Mouse (Mus musculus) midbrain, postnatal 0 days (tissue): ENCODE data around the gene Try4. TPM values are rescaled to one million over a fixed set of nuclear protein-coding genes. Genes with fewer than 3 reads are reported as not detected.
"Not testable (repeated sequence)": the region's sequence is repeated elsewhere in the genome, so short reads cannot be mapped to it uniquely, and the experiment has no call there.

ENCODE experiments used
- ATAC-seq: fragments of 200-750 bp; cut with Nextera tagmentation; 2 replicates; pipeline ENCODE4 v1.8.0; 2017; ENCODE audit warnings: moderate number of reproducible peaks, mild to moderate bottlenecking, moderate TSS enrichment, moderate library complexity; ENCODE audit not compliant: low FRiP score
- DNase-seq: peaks from one replicate; pipeline ENCODE4 v3.0.0-alpha.2; 2015; ENCODE audit warnings: low spot score
- H3K27ac ChIP-seq: fragments of 300-500 bp; sonication (generic); 2 replicates; pipeline ENCODE4 v1.5.1; 2014; ENCODE audit warnings: low read depth, mild to moderate bottlenecking, low read length, mixed read lengths
- H3K27me3 ChIP-seq: fragments of 300-500 bp; sonication (generic); 2 replicates; pipeline ENCODE4 v1.6.1; 2014; ENCODE audit warnings: low read length, control low read depth, mixed read lengths; ENCODE audit not compliant: insufficient read depth
- H3K36me3 ChIP-seq: fragments of 300-500 bp; sonication (generic); 2 replicates; pipeline ENCODE4 v1.6.1; 2014; ENCODE audit warnings: low read length, control low read depth, mixed read lengths; ENCODE audit not compliant: insufficient read depth
- H3K4me1 ChIP-seq: fragments of 300-500 bp; sonication (generic); 2 replicates; pipeline ENCODE4 v1.6.1; 2014; ENCODE audit warnings: mild to moderate bottlenecking, control low read depth, antibody characterized with exemption, low read length, mixed read lengths; ENCODE audit not compliant: insufficient read depth
- H3K4me2 ChIP-seq: fragments of 300-500 bp; sonication (generic); 2 replicates; pipeline ENCODE4 v1.6.1; 2014; ENCODE audit warnings: low read depth, mild to moderate bottlenecking, low read length, mixed read lengths; ENCODE audit not compliant: poor library complexity, severe bottlenecking
- H3K4me3 ChIP-seq: fragments of 300-500 bp; sonication (generic); 2 replicates; pipeline ENCODE4 v1.5.1; 2014; ENCODE audit warnings: low read depth, mild to moderate bottlenecking, low read length, moderate library complexity
- H3K9ac ChIP-seq: fragments of 300-500 bp; sonication (generic); replicated peaks from 2 replicates; pipeline ENCODE4 v1.6.1; 2014; ENCODE audit warnings: mild to moderate bottlenecking, low read length, moderate library complexity, mixed read lengths; ENCODE audit not compliant: poor library complexity, severe bottlenecking
- H3K9me3 ChIP-seq: fragments of 300-500 bp; sonication (generic); 2 replicates; pipeline ENCODE4 v1.6.1; 2016; ENCODE audit warnings: low read length, control low read depth
- CTCF ChIP-seq: IDR thresholded peaks from 2 replicates; pipeline ENCODE4 v1.5.1; 2016; ENCODE audit warnings: antibody characterized with exemption, mild to moderate bottlenecking
- WGBS: fragments of 180-500 bp; shearing (Covaris S2); extraction: QIAGEN DNeasy Blood & Tissue Kit; methylation state at CpG from one replicate; pipeline ENCODE4 v1.1.7; 2014; 5-methylcytosine and 5-hydroxymethylcytosine counted together
- polyA plus RNA-seq: library from polyadenylated mRNA; unstranded; fragments of >200 nt; fragmentation: Nextera tagmentation; extraction: Ambion mirVana; gene quantifications from 2 replicates; pipeline ENCODE4 v1.2.1, GENCODE M21; 2015
- total RNA-seq: library from RNA; depleted of rRNA; stranded (reverse); fragments of >200 nt; gene quantifications from 2 replicates; pipeline ENCODE4 v1.2.3, GENCODE M21; 2014; rRNA removed

Try4 gene
- total and polyA plus RNA-seq, 2 experiments from 2014 or later: not detected

DNA sequence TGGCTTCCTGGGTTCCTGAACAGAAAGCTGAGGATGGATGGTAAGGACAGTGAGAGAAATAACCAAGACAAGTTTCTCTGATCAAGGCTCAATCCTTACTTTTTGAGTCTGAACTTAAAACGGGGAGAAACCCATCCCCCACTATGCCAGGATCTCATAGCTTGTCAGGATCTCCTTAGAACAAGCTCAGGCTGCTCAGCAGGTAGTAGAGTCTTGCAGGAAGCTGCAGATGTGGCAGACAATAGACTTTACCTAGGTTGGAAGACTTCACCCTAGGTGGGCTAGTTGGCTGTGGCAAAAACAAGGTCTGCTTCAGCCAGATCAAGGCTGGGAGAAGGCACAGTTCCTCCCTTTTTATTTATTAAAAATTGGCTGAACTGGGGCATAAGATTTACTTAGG, 3.8 kb upstream of the Try4 start:
- H3K27me3 ChIP-seq: no peaks in the 10 kb centered on the region
- H3K27ac ChIP-seq: no peak overlapping the region
- no peaks in the 10 kb centered on the region for H3K9me3 ChIP-seq
- ATAC-seq (no peak), DNase-seq (no peak)
- H3K4me2 ChIP-seq: no peak overlapping the region
- H3K4me1 ChIP-seq: no peaks in the 10 kb centered on the region
- H3K4me3 ChIP-seq: no peak overlapping the region
- TF ChIP-seq CTCF: no peak
- no peaks in the 10 kb centered on the region for H3K36me3 ChIP-seq
- no peak overlapping the region for H3K9ac ChIP-seq
- WGBS: 12% methylated on average over 1 of the region's 1 CpGs

DNA sequence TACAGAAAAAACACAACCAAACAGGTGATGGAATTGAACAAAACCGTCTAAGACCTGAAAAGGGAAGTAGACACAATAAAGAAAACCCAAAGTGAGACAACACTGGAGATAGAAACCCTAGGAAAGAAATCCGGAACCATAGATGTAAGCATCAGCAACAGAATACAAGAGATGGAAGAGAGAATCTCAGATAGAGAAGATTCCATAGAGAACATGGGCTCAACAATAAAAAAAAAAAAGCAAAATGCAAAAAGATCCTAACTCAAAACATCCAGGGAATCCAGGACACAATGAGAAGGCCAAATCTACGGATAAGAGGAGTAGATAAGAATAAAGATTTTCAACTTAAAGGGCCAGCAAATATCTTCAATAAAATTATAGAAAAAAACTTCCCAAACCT, 14.7 kb downstream of the Try4 start, which contains the start of gene Try5:
Gene Try5 (minus strand): TSS at position 101 of the 400 bp plus-strand sequence.
- not testable (repeated sequence) for H3K9me3 ChIP-seq, H3K4me1 ChIP-seq, H3K4me3 ChIP-seq, H3K9ac ChIP-seq, DNase-seq, H3K36me3 ChIP-seq, H3K4me2 ChIP-seq, H3K27ac ChIP-seq, ATAC-seq, H3K27me3 ChIP-seq
- WGBS: 78% methylated on average over 3 of the region's 3 CpGs

GRCm38 (mm10) chr6:41353932-41354331, 51.9 kb downstream of the Try4 start, which contains the start of gene Try10:
Gene Try10, plus strand, starts transcription at chr6:41354105.
- Histone ChIP-seq H3K36me3 (no peaks in the 10 kb centered on the region), H3K27me3 (no peaks in the 10 kb centered on the region), H3K9me3 (no peaks in the 10 kb centered on the region), H3K4me1 (no peaks in the 10 kb centered on the region), H3K4me3 (no peak within 1 kb of the TSS), H3K27ac (no peak within 1 kb of the TSS), H3K4me2 (no peak within 1 kb of the TSS), H3K9ac (no peak within 1 kb of the TSS)
- WGBS: 79% methylated on average over 2 of the region's 2 CpGs
- ATAC-seq (no peak), DNase-seq (no peak)
- no peak for TF ChIP-seq CTCF

Other genes starting within 250 kb of the Try4 start
- gene Try5, start 14.6 kb downstream of the Try4 start, total RNA-seq: 0.49 TPM in 1 of 2 replicates, not detected in the other
- 0.22 and 0.26 TPM in 2 replicates for gene Try5, start 14.6 kb downstream of the Try4 start, polyA plus RNA-seq
- not detected in 2 replicates for gene Try10, start 51.8 kb downstream of the Try4 start, total RNA-seq
- gene Try10, start 51.8 kb downstream of the Try4 start, polyA plus RNA-seq: not detected in 2 replicates
- gene Prss3, start 75.4 kb downstream of the Try4 start, total RNA-seq: not detected in 2 replicates
- not detected in 2 replicates for gene Prss3, start 75.4 kb downstream of the Try4 start, polyA plus RNA-seq
- not detected in 2 replicates for gene Gm5771, start 90.1 kb downstream of the Try4 start, total RNA-seq
- gene Gm5771, start 90.1 kb downstream of the Try4 start, polyA plus RNA-seq: not detected in 2 replicates
- 0.52 TPM in 1 of 2 replicates, not detected in the other for gene Gm10334, start 143.9 kb downstream of the Try4 start, total RNA-seq
- gene Gm10334, start 143.9 kb downstream of the Try4 start, polyA plus RNA-seq: not detected in 2 replicates
- gene Prss1, start 156.7 kb downstream of the Try4 start, total RNA-seq: not detected in 2 replicates
- gene Prss1, start 156.7 kb downstream of the Try4 start, polyA plus RNA-seq: not detected in 2 replicates
- not detected in 2 replicates for gene Prss2, start 219.5 kb downstream of the Try4 start, total RNA-seq
- not detected in 2 replicates for gene Prss2, start 219.5 kb downstream of the Try4 start, polyA plus RNA-seq